Mouse (Mus musculus): Measurements from ENCODE around the gene Tjap1. TPM values are rescaled to one million over a fixed set of nuclear protein-coding genes. Genes with fewer than 3 reads are reported as not detected.

The Tjap1 gene
- polyA plus RNA-seq, 1 experiment, result 98.7 TPM

GRCm38 (mm10) chr17:46242274-46242673 lies 40.6 kb downstream of the Tjap1 start:
- no peak for DNase-seq
- Histone ChIP-seq H3K4me1 (replicated peaks; ENCODE audit: control insufficient read depth, insufficient read depth, low read length) (peaks cover 6% of the 10 kb centered on the region), H3K27ac (ENCODE audit: control insufficient read depth, insufficient read depth, low read length) (no peak overlapping the region), H3K4me3 (ENCODE audit: control insufficient read depth, insufficient read depth, low read length) (no peak overlapping the region), H3K36me3 (ENCODE audit: control insufficient read depth, insufficient read depth, low read length) (peaks cover 58% of the 10 kb centered on the region), H3K27me3 (ENCODE audit: control insufficient read depth, insufficient read depth, low read length) (no peaks in the 10 kb centered on the region)
- TF ChIP-seq CTCF (IDR thresholded peaks at IDR 0.05; ENCODE audit: borderline replicate concordance, control insufficient read depth, extremely low read depth, insufficient read depth, low read length, poor library complexity) (no peak), POLR2A (IDR thresholded peaks at IDR 0.05; ENCODE audit: control insufficient read depth, extremely low read depth, insufficient read depth, low read length, poor library complexity) (no peak)
- 95% methylated on average over 13 of the region's 13 CpGs for WGBS

DNA sequence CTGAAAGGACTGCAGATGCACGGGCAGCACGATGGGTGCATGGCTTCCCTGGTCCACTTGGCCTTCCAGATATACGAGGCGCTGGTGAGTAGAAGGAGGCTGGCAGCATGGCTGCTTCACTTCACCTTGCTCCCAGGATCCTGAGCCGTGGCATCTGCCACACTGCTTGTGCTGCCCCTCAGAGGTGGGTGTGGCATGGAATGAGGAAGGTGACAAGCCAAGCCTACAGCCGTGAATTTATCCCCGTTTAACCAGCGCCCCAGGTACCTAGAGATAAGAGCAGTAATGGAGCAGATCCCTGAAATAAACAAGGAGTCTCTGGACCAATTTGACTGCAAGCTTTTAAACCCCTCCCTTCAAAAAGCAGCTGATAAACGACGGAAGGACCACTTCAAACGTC lies 41.4 kb downstream of the Tjap1 start:
- H3K36me3 ChIP-seq (ENCODE audit: control insufficient read depth, insufficient read depth, low read length), result peaks cover 66% of the 10 kb centered on the region

GRCm38 (mm10) chr17:46239516-46240114 lies 43.2 kb downstream of the Tjap1 start:
- Histone ChIP-seq H3K4me1 (replicated peaks; ENCODE audit: control insufficient read depth, insufficient read depth, low read length) (no peaks in the 10 kb centered on the region), H3K36me3 (ENCODE audit: control insufficient read depth, insufficient read depth, low read length) (peaks cover 62% of the 10 kb centered on the region), H3K4me3 (ENCODE audit: control insufficient read depth, insufficient read depth, low read length) (no peak overlapping the region), H3K27ac (ENCODE audit: control insufficient read depth, insufficient read depth, low read length) (no peak overlapping the region), H3K27me3 (ENCODE audit: control insufficient read depth, insufficient read depth, low read length) (no peaks in the 10 kb centered on the region)
- TF ChIP-seq CTCF (IDR thresholded peaks at IDR 0.05; ENCODE audit: borderline replicate concordance, control insufficient read depth, extremely low read depth, insufficient read depth, low read length, poor library complexity) (no peak), POLR2A (IDR thresholded peaks at IDR 0.05; ENCODE audit: control insufficient read depth, extremely low read depth, insufficient read depth, low read length, poor library complexity) (no peak)
- no peak for DNase-seq
- WGBS, result 97% methylated on average over 15 of the region's 15 CpGs

More for the DNA sequence above, 41.4 kb downstream of the Tjap1 start:
- WGBS, result 92% methylated on average over 11 of the region's 11 CpGs
- H3K4me1 ChIP-seq (replicated peaks; ENCODE audit: control insufficient read depth, insufficient read depth, low read length), result no peaks in the 10 kb centered on the region
- H3K27me3 ChIP-seq (ENCODE audit: control insufficient read depth, insufficient read depth, low read length), result no peaks in the 10 kb centered on the region
- TF ChIP-seq POLR2A (IDR thresholded peaks at IDR 0.05; ENCODE audit: control insufficient read depth, extremely low read depth, insufficient read depth, low read length, poor library complexity) (no peak), CTCF (IDR thresholded peaks at IDR 0.05; ENCODE audit: borderline replicate concordance, control insufficient read depth, extremely low read depth, insufficient read depth, low read length, poor library complexity) (no peak)
- H3K4me3 ChIP-seq (ENCODE audit: control insufficient read depth, insufficient read depth, low read length), result no peak overlapping the region
- DNase-seq, result no peak
- no peak overlapping the region for H3K27ac ChIP-seq (ENCODE audit: control insufficient read depth, insufficient read depth, low read length)

DNA sequence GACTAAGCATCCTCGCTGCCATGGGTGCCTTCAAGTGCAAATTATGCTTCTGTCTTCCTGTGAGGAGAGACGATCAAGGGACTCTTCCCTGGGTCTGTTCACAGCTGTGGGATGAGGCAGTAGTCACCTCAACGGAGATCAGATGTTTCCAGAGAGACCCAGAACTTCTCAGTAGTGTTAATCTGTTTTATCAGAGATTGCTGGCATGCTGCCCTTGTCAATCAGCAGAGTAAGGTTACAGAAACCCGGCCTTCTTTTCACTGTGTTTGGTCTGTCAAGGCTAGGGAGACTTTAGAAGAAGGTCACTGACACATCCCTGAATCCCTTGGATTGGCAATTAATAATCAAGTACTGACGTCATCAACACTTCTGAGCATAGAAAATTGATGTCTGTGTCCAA lies 45.3 kb downstream of the Tjap1 start:
- Histone ChIP-seq H3K4me3 (ENCODE audit: control insufficient read depth, insufficient read depth, low read length) (no peak overlapping the region), H3K4me1 (replicated peaks; ENCODE audit: control insufficient read depth, insufficient read depth, low read length) (no peaks in the 10 kb centered on the region), H3K27me3 (ENCODE audit: control insufficient read depth, insufficient read depth, low read length) (no peaks in the 10 kb centered on the region), H3K27ac (ENCODE audit: control insufficient read depth, insufficient read depth, low read length) (no peak overlapping the region), H3K36me3 (ENCODE audit: control insufficient read depth, insufficient read depth, low read length) (peaks cover 56% of the 10 kb centered on the region)
- TF ChIP-seq CTCF (IDR thresholded peaks at IDR 0.05; ENCODE audit: borderline replicate concordance, control insufficient read depth, extremely low read depth, insufficient read depth, low read length, poor library complexity) (no peak), POLR2A (IDR thresholded peaks at IDR 0.05; ENCODE audit: control insufficient read depth, extremely low read depth, insufficient read depth, low read length, poor library complexity) (no peak)
- WGBS, result 94% methylated on average over 5 of the region's 5 CpGs
- no peak for DNase-seq

- TF ChIP-seq CTCF (IDR thresholded peaks at IDR 0.05; ENCODE audit: borderline replicate concordance, control insufficient read depth, extremely low read depth, insufficient read depth, low read length, poor library complexity) (no peak), POLR2A (IDR thresholded peaks at IDR 0.05; ENCODE audit: control insufficient read depth, extremely low read depth, insufficient read depth, low read length, poor library complexity) (no peak)
- Histone ChIP-seq H3K27me3 (ENCODE audit: control insufficient read depth, insufficient read depth, low read length) (no peaks in the 10 kb centered on the region), H3K27ac (ENCODE audit: control insufficient read depth, insufficient read depth, low read length) (no peak overlapping the region), H3K36me3 (ENCODE audit: control insufficient read depth, insufficient read depth, low read length) (peaks cover 52% of the 10 kb centered on the region), H3K4me1 (replicated peaks; ENCODE audit: control insufficient read depth, insufficient read depth, low read length) (no peaks in the 10 kb centered on the region), H3K4me3 (ENCODE audit: control insufficient read depth, insufficient read depth, low read length) (no peak overlapping the region)
- WGBS, result 95% methylated on average over 6 of the region's 6 CpGs
- DNase-seq, result no peak
Observed at GRCm38 (mm10) chr17:46237079-46237478, 45.7 kb downstream of the Tjap1 start.

- no peak overlapping the region for H3K27ac ChIP-seq (ENCODE audit: control insufficient read depth, insufficient read depth, low read length)
- peaks cover 49% of the 10 kb centered on the region for H3K36me3 ChIP-seq (ENCODE audit: control insufficient read depth, insufficient read depth, low read length)
- no peak overlapping the region for H3K4me3 ChIP-seq (ENCODE audit: control insufficient read depth, insufficient read depth, low read length)
- no peaks in the 10 kb centered on the region for H3K4me1 ChIP-seq (replicated peaks; ENCODE audit: control insufficient read depth, insufficient read depth, low read length)
- no peaks in the 10 kb centered on the region for H3K27me3 ChIP-seq (ENCODE audit: control insufficient read depth, insufficient read depth, low read length)
- no peak for DNase-seq
- 100% methylated on average over 1 of the region's 1 CpGs for WGBS
- TF ChIP-seq CTCF (IDR thresholded peaks at IDR 0.05; ENCODE audit: borderline replicate concordance, control insufficient read depth, extremely low read depth, insufficient read depth, low read length, poor library complexity) (no peak), POLR2A (IDR thresholded peaks at IDR 0.05; ENCODE audit: control insufficient read depth, extremely low read depth, insufficient read depth, low read length, poor library complexity) (no peak)
Observed at GRCm38 (mm10) chr17:46236067-46236466, 46.8 kb downstream of the Tjap1 start.

DNA sequence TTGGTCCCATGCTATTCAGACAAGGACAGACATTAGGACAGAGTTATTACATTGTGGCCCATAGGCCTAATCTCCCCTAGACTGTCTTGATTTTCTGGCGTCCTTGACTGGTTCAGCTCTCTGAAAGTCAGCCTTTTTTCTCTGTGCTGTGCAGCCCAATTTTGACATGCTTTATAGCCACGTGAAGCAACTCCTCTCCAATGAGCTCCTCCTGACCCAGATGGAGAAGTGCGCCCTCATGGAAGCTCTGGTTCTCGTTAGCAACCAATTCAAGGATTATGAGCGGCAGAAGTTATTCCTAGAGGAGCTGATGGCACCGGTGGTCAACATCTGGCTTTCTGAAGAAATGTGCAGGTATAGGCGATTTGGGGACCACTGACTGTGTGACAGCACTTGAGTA lies 55.2 kb downstream of the Tjap1 start:
- no peaks in the 10 kb centered on the region for H3K4me1 ChIP-seq (replicated peaks; ENCODE audit: control insufficient read depth, insufficient read depth, low read length)
- DNase-seq, result no peak
- H3K27me3 ChIP-seq (ENCODE audit: control insufficient read depth, insufficient read depth, low read length), result no peaks in the 10 kb centered on the region
- H3K36me3 ChIP-seq (ENCODE audit: control insufficient read depth, insufficient read depth, low read length), result peaks cover 82% of the 10 kb centered on the region
- H3K27ac ChIP-seq (ENCODE audit: control insufficient read depth, insufficient read depth, low read length), result no peak overlapping the region
- TF ChIP-seq CTCF (IDR thresholded peaks at IDR 0.05; ENCODE audit: borderline replicate concordance, control insufficient read depth, extremely low read depth, insufficient read depth, low read length, poor library complexity) (no peak), POLR2A (IDR thresholded peaks at IDR 0.05; ENCODE audit: control insufficient read depth, extremely low read depth, insufficient read depth, low read length, poor library complexity) (no peak)
- H3K4me3 ChIP-seq (ENCODE audit: control insufficient read depth, insufficient read depth, low read length), result no peak overlapping the region
- 97% methylated on average over 7 of the region's 7 CpGs for WGBS

Data from thymus, adult 2 months (tissue).